Mouse (Mus musculus) small intestine, adult 2 months (tissue): ENCODE data around the gene Olfr547. TPM values are rescaled to one million over a fixed set of nuclear protein-coding genes. Genes with fewer than 3 reads are reported as not detected.

Experiments used
- H3K27ac ChIP-seq: fragments of 200-500 bp; 2 replicates; pipeline ENCODE4 v1.5.1; 2012; ENCODE audit warnings: low read depth, low read length, control low read depth, inconsistent platforms; ENCODE audit not compliant: insufficient read depth
- H3K27me3 ChIP-seq: fragments of 200-500 bp; 2 replicates; pipeline ENCODE4 v1.6.1; 2012; ENCODE audit warnings: mild to moderate bottlenecking, moderate library complexity, low read length, inconsistent platforms; ENCODE audit not compliant: control insufficient read depth, insufficient read depth
- H3K36me3 ChIP-seq: fragments of 200-500 bp; 2 replicates; pipeline ENCODE4 v1.6.1; 2012; ENCODE audit warnings: mild to moderate bottlenecking, low read length, control low read depth, inconsistent platforms; ENCODE audit not compliant: control insufficient read depth, insufficient read depth
- H3K4me1 ChIP-seq: fragments of 200-500 bp; 2 replicates; pipeline ENCODE4 v1.6.1; 2012; ENCODE audit warnings: low read length, inconsistent platforms, mixed read lengths; ENCODE audit not compliant: control insufficient read depth, insufficient read depth, insufficient read length
- H3K4me3 ChIP-seq: fragments of 200-500 bp; 2 replicates; pipeline ENCODE4 v1.5.1; 2012; ENCODE audit warnings: low read depth, mild to moderate bottlenecking, control low read depth, inconsistent platforms, low read length, moderate library complexity
- CTCF ChIP-seq: fragments of 200-500 bp; IDR thresholded peaks from 2 replicates; pipeline ENCODE4 v1.5.1; 2012; ENCODE audit warnings: low read depth, mild to moderate bottlenecking, control low read depth, inconsistent platforms, low read length, moderate library complexity, mixed read lengths; ENCODE audit not compliant: insufficient replicate concordance, insufficient read length; ENCODE audit errors: extremely low read depth
- POLR2A ChIP-seq: fragments of 200-500 bp; IDR thresholded peaks from 2 replicates; pipeline ENCODE4 v1.6.1; 2012; ENCODE audit warnings: low read depth, mild to moderate bottlenecking, control low read depth, inconsistent platforms, low read length, moderate library complexity
- WGBS: fragments of 180-500 bp; shearing (Covaris S2); methylation state at CpG from one replicate; pipeline ENCODE4 v1.1.7; 2018; 5-methylcytosine and 5-hydroxymethylcytosine counted together
- polyA plus RNA-seq: library from polyadenylated mRNA; depleted of rRNA; stranded (reverse); fragments of >200 nt; gene quantifications from 2 replicates; pipeline ENCODE4 v1.2.3, GENCODE M21; 2012; rRNA removed

Gene Olfr547
- polyA plus RNA-seq, 1 experiment, result not detected

DNA sequence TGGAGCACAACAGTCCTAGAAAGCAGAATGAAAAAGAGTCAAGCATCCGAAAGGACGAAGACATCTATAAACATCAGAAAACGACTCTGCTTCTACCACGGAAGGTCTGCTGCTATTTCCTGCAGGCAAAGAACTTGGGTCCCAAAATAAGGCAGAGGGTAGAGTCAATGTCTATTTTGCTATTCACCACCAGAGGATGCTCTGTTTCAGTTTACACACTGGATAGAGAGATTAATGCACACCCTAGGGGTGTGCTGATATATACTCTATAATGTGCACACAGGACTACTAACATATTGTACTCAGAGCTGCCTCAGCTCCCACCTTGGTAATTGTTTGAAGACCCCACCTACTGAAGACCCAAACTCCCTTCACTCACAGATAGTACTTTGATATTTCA, 31.7 kb downstream of the Olfr547 start:
- peaks cover 16% of the 10 kb centered on the region for H3K36me3 ChIP-seq
- 94% methylated on average over 4 of the region's 4 CpGs for WGBS
- no peaks in the 10 kb centered on the region; the same call in 1 of the 2 replicates for H3K27me3 ChIP-seq
- peaks cover 4% of the 10 kb centered on the region; the same call in 1 of the 2 replicates for H3K4me1 ChIP-seq
- H3K4me3 ChIP-seq, result no peak overlapping the region
- TF ChIP-seq POLR2A, result no peak
- no peak for TF ChIP-seq CTCF
- no peak overlapping the region for H3K27ac ChIP-seq

- H3K36me3 ChIP-seq, result no peaks in the 10 kb centered on the region
- 87% methylated on average over 8 of the region's 8 CpGs for WGBS
- TF ChIP-seq CTCF (no peak), POLR2A (no peak)
- H3K4me1 ChIP-seq, result no peaks in the 10 kb centered on the region
- H3K27me3 ChIP-seq, result no peaks in the 10 kb centered on the region; the same call in 1 of the 2 replicates
- no peak within 1 kb of the TSS for H3K4me3 ChIP-seq
- no peak within 1 kb of the TSS for H3K27ac ChIP-seq
Measured at GRCm38 (mm10) chr7:102571142-102571541, 36.6 kb downstream of the Olfr547 start, which contains the start of gene Olfr550. Gene Olfr550, plus strand, starts transcription at chr7:102571442.

GRCm38 (mm10) chr7:102573174-102573830, 38.8 kb downstream of the Olfr547 start:
- TF ChIP-seq CTCF (no peak), POLR2A (no peak)
- Histone ChIP-seq H3K27me3 (no peaks in the 10 kb centered on the region; the same call in 1 of the 2 replicates), H3K27ac (no peak overlapping the region), H3K36me3 (no peaks in the 10 kb centered on the region), H3K4me1 (no peaks in the 10 kb centered on the region), H3K4me3 (no peak overlapping the region)
- WGBS, result 79% methylated on average over 3 of the region's 3 CpGs

DNA sequence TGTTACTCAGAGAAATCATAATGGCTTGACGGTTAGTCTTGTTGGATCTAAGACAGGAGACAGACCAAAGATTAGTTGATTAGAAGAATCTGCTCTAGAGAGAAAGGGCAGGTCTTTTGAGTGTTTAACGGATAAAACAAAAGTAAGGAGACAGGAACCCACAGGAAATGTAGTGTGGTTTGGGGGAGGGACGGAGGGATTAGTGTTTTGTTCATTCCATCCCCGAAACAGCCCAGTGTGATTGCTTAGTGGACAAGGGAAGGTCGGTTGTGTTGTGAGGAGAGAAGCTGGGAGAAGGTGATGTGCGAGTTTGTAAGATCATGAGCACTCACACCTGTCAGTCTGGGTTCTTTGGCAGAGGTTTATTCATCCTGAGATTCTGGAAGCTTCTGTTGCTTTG, 41.4 kb downstream of the Olfr547 start:
- TF ChIP-seq POLR2A, result no peak
- no peak for TF ChIP-seq CTCF
- H3K36me3 ChIP-seq, result no peaks in the 10 kb centered on the region
- 56% methylated on average over 6 of the region's 6 CpGs for WGBS
- no peaks in the 10 kb centered on the region for H3K4me1 ChIP-seq
- no peak overlapping the region for H3K27ac ChIP-seq
- no peaks in the 10 kb centered on the region for H3K27me3 ChIP-seq
- no peak overlapping the region for H3K4me3 ChIP-seq

Other genes starting within 250 kb of the Olfr547 start
- 2.2 and 4.0 TPM in 2 replicates for gene Rrm1, start 93.1 kb upstream of the Olfr547 start, polyA plus RNA-seq
- gene Olfr543, start 53.1 kb upstream of the Olfr547 start, polyA plus RNA-seq, result not detected in 2 replicates
- not detected in 2 replicates for gene Olfr544, start 46.4 kb upstream of the Olfr547 start, polyA plus RNA-seq
- gene Olfr545, start 35.2 kb upstream of the Olfr547 start, polyA plus RNA-seq, result not detected in 2 replicates
- gene Olfr548-ps1, start 6.1 kb downstream of the Olfr547 start, polyA plus RNA-seq, result not detected in 2 replicates
- gene Olfr549, start 15.1 kb downstream of the Olfr547 start, polyA plus RNA-seq, result not detected in 2 replicates
- gene Trim21, start 30.7 kb downstream of the Olfr547 start, polyA plus RNA-seq, result 1.6 and 2.0 TPM in 2 replicates
- gene Olfr550, start 36.7 kb downstream of the Olfr547 start, polyA plus RNA-seq, result not detected in 2 replicates
- gene Olfr551, start 57.1 kb downstream of the Olfr547 start, polyA plus RNA-seq, result not detected in 2 replicates
- gene Olfr552, start 63.0 kb downstream of the Olfr547 start, polyA plus RNA-seq, result not detected in 2 replicates
- gene Olfr553, start 83.5 kb downstream of the Olfr547 start, polyA plus RNA-seq, result not detected in 2 replicates
- not detected in 2 replicates for gene Olfr554, start 103.7 kb downstream of the Olfr547 start, polyA plus RNA-seq
- not detected in 2 replicates for gene Olfr555, start 124.1 kb downstream of the Olfr547 start, polyA plus RNA-seq
- not detected in 2 replicates for gene Olfr556, start 130.2 kb downstream of the Olfr547 start, polyA plus RNA-seq
- 1.7 and 2.2 TPM in 2 replicates for gene Trim68, start 152.6 kb downstream of the Olfr547 start, polyA plus RNA-seq
- not detected in 2 replicates for gene Olfr557, start 161.2 kb downstream of the Olfr547 start, polyA plus RNA-seq
- gene Olfr558, start 167.5 kb downstream of the Olfr547 start, polyA plus RNA-seq, result 0.11 and 0.63 TPM in 2 replicates
- gene Olfr33, start 184.3 kb downstream of the Olfr547 start, polyA plus RNA-seq, result not detected in 2 replicates
- gene Olfr559, start 192.7 kb downstream of the Olfr547 start, polyA plus RNA-seq, result not detected in 2 replicates
- gene Olfr560, start 224.6 kb downstream of the Olfr547 start, polyA plus RNA-seq, result not detected in 2 replicates
- gene Olfr78, start 224.7 kb downstream of the Olfr547 start, polyA plus RNA-seq, result 0.55 and 0.71 TPM in 2 replicates
- gene Olfr561, start 236.5 kb downstream of the Olfr547 start, polyA plus RNA-seq, result not detected in 2 replicates